Mouse (Mus musculus) CH12.LX (cell line): ENCODE data around the gene Rpl36a.

Source experiments
- BHLHE40 ChIP-seq: IDR thresholded peaks from 2 replicates; pipeline ENCODE4 v1.6.1; 2011; ENCODE audit warnings: mild to moderate bottlenecking, low read depth, low read length, improper control_type of control experiment
- CHD1 ChIP-seq: IDR thresholded peaks from 2 replicates; pipeline ENCODE4 v1.6.1; 2012; ENCODE audit warnings: low read depth, low read length, improper control_type of control experiment, inconsistent platforms
- CTCF ChIP-seq, 2 experiments: IDR thresholded peaks in 1 of 2; conservative IDR thresholded peaks in 1 of 2; 2 replicates each; pipeline ENCODE4 v1.5.1; 2011 to 2012; ENCODE audit warnings: low read depth in 2 of 2, low read length in 2 of 2, improper control_type of control experiment in 1 of 2, inconsistent platforms in 1 of 2, mild to moderate bottlenecking in 1 of 2, moderate library complexity in 1 of 2
- EP300 ChIP-seq: IDR thresholded peaks from 2 replicates; pipeline ENCODE4 v1.6.1; 2011; ENCODE audit warnings: low read length, improper control_type of control experiment
- HCFC1 ChIP-seq: IDR thresholded peaks from 2 replicates; pipeline ENCODE4 v1.6.1; 2012; ENCODE audit warnings: low read depth, mild to moderate bottlenecking, inconsistent platforms, low read length, improper control_type of control experiment
- MAX ChIP-seq: IDR thresholded peaks from 2 replicates; pipeline ENCODE4 v1.6.1; 2011; ENCODE audit warnings: low read length, improper control_type of control experiment
- MEF2A ChIP-seq: IDR thresholded peaks from 2 replicates; pipeline ENCODE4 v1.6.1; 2014; ENCODE audit warnings: low read depth, mild to moderate bottlenecking, inconsistent platforms, low read length, improper control_type of control experiment, borderline replicate concordance
- MXI1 ChIP-seq: IDR thresholded peaks from 2 replicates; pipeline ENCODE4 v1.6.1; 2011; ENCODE audit warnings: mild to moderate bottlenecking, low read depth, low read length, improper control_type of control experiment
- NELFE ChIP-seq: IDR thresholded peaks from 2 replicates; pipeline ENCODE4 v1.6.1; 2011; ENCODE audit warnings: low read depth, low read length, improper control_type of control experiment
- PAX5 ChIP-seq: IDR thresholded peaks from 2 replicates; pipeline ENCODE4 v1.6.1; 2012; ENCODE audit warnings: low read length, inconsistent platforms, mixed read lengths
- RAD21 ChIP-seq: IDR thresholded peaks from 2 replicates; pipeline ENCODE4 v1.6.1; 2011; ENCODE audit warnings: low read depth, mild to moderate bottlenecking, low read length, improper control_type of control experiment, moderate library complexity
- RCOR1 ChIP-seq: conservative IDR thresholded peaks from 2 replicates; pipeline ENCODE4 v1.6.1; 2012; ENCODE audit warnings: low read depth, mild to moderate bottlenecking, inconsistent platforms, low read length, improper control_type of control experiment

DNA sequence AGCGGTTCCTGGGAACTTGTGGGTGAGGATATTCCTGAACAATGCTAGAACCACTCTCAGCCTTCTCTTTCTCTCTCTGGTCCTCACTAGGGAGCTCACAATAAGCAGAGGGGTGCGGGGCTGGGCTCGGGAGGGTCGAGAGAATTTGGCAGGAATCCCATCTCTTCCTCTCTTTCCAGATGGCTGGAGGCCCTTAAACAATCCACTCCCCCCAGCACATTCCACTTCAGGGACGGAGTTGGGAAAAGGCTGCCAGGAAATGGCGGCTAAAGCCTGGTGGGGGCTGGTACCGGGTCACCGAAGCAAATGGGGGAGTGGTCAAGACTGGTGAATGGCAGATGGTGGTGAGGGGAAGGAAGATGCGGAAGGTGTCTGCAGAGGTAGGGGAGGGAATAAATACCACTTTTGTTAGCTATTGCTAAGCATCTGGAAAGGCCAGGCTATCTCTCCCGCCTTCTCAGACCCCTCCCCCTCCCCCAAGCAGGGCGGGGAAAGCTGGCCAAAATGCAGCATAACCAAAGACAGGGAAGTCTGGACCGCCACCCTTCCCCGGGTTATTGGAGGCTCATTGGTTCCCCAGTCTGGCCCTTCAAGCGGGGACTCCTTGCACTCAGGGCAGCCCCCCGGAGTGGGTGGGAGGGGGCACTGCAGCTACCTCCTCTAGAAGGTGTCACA is 27.0 kb downstream of the Rpl36a start:
- TF ChIP-seq RCOR1 (no peak), MEF2A (no peak), BHLHE40 (no peak), MXI1 (no peak), CTCF (conservative IDR thresholded peaks at IDR 0.05 in 1 of 2, IDR thresholded peaks at IDR 0.05 in 1 of 2; ENCODE audit: low read depth in 2 of 2, low read length in 2 of 2) (no peak), RAD21 (no peak), EP300 (no peak), HCFC1 (no peak), NELFE (no peak), CHD1 (no peak), MAX (no peak), PAX5 (no peak)
